Mouse (Mus musculus): ENCODE measurements around the gene Arhgap22. TPM values are rescaled to one million over a fixed set of nuclear protein-coding genes. Genes with fewer than 3 reads are reported as not detected.

Arhgap22 gene
- total and polyA plus RNA-seq, 2 experiments from 2014 or later: 1.8 to 3.9 TPM

DNA sequence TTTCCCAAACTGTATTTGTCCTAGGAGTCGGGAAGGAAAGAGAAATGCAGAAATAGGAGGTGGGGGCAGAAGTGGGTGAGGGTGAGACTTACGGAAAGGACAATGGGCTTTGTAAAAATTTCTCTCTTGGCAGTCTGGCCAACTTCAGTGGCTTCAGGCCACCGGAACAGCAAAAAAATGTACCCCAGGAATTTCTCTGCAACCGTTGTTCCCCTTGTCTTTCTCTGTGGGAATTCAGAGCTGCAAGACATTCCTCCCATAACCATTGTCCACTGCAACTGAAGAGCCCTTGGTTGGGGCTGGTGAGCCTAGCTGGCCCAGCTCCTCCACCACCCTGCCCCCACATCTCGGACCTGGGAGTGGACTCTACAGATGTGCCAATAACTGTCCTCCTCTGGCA, 101.3 kb downstream of the Arhgap22 start:
- Histone ChIP-seq H3K4me2 (ENCODE audit: low read depth) (no peak overlapping the region), H3K27ac (ENCODE audit: low read depth, low read length) (no peak overlapping the region), H3K36me3 (ENCODE audit: insufficient read depth) (no peaks in the 10 kb centered on the region), H3K9ac (no peak overlapping the region), H3K4me1 (ENCODE audit: insufficient read depth) (no peaks in the 10 kb centered on the region), H3K9me3 (ENCODE audit: low read length) (no peaks in the 10 kb centered on the region), H3K4me3 (ENCODE audit: low read depth, low read length) (no peak overlapping the region), H3K27me3 (ENCODE audit: insufficient read depth, low read length) (peaks cover 4% of the 10 kb centered on the region)
- ATAC-seq (no peak), DNase-seq (no peak)
- 52% methylated on average over 5 of the region's 5 CpGs for WGBS
- no peak for TF ChIP-seq CTCF (IDR thresholded peaks at IDR 0.05; ENCODE audit: low read depth)

DNA sequence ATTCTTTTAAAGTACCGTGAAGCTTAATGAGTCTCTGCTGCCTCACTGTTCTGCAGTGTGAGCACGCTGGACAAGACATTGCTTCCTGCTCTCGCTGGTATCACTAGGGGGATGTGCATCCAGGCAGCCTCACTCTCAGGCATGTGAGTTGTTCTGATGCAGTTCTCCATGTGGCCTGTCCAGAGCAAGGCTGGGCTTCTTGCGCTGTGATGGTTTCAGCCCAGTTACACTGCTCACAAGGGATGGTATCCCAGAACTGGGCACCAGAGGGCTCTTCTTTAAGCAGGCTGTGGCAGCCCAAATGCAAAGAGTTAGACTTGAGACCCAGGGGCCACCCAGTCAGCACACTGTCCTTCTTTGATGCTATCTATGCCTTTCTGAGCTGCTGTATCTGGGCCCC, 101.9 kb downstream of the Arhgap22 start:
- WGBS: 51% methylated on average over 4 of the region's 4 CpGs
- ATAC-seq: 0 out of 2 replicates have a peak, but pooled peaks have one; percentile 11
- H3K4me1 ChIP-seq (ENCODE audit: insufficient read depth): no peaks in the 10 kb centered on the region
- H3K27me3 ChIP-seq (ENCODE audit: insufficient read depth, low read length): peaks cover 9% of the 10 kb centered on the region
- no peak overlapping the region for H3K4me2 ChIP-seq (ENCODE audit: low read depth)
- no peak overlapping the region for H3K4me3 ChIP-seq (ENCODE audit: low read depth, low read length)
- peak; percentile 46 for TF ChIP-seq CTCF (IDR thresholded peaks at IDR 0.05; ENCODE audit: low read depth)
- no peaks in the 10 kb centered on the region for H3K9me3 ChIP-seq (ENCODE audit: low read length)
- no peak for DNase-seq
- no peaks in the 10 kb centered on the region for H3K36me3 ChIP-seq (ENCODE audit: insufficient read depth)
- no peak overlapping the region for H3K27ac ChIP-seq (ENCODE audit: low read depth, low read length)
- no peak overlapping the region for H3K9ac ChIP-seq

DNA sequence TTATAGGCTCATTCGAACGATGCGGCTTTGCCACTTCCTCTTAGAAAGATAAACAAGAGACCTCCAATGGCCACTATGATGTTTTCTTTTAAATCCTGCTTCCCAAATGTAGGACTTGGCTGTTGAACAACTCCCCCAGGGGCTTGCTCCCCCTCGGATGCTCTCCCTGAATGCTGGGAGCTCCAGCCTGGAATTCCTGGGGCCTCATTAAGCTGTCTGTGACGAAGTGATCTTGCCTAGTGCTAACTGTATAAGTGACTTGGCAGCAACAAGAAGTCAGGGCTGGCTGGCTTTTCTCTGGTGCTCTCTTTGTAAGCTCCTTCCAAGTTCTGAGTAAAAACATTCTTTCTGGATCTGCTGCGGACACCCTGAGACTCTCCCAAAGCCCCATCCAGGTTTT, 104.1 kb downstream of the Arhgap22 start:
- peaks cover 14% of the 10 kb centered on the region for H3K27me3 ChIP-seq (ENCODE audit: insufficient read depth, low read length)
- H3K27ac ChIP-seq (ENCODE audit: low read depth, low read length): no peak overlapping the region
- no peak overlapping the region for H3K9ac ChIP-seq
- H3K4me3 ChIP-seq (ENCODE audit: low read depth, low read length): no peak overlapping the region
- no peaks in the 10 kb centered on the region for H3K4me1 ChIP-seq (ENCODE audit: insufficient read depth)
- no peak overlapping the region for H3K4me2 ChIP-seq (ENCODE audit: low read depth)
- no peaks in the 10 kb centered on the region for H3K36me3 ChIP-seq (ENCODE audit: insufficient read depth)
- no peaks in the 10 kb centered on the region for H3K9me3 ChIP-seq (ENCODE audit: low read length)
- WGBS: 27% methylated on average over 6 of the region's 6 CpGs
- DNase-seq (peak; percentile 47), ATAC-seq (no peak)
- TF ChIP-seq CTCF (IDR thresholded peaks at IDR 0.05; ENCODE audit: low read depth): no peak

DNA sequence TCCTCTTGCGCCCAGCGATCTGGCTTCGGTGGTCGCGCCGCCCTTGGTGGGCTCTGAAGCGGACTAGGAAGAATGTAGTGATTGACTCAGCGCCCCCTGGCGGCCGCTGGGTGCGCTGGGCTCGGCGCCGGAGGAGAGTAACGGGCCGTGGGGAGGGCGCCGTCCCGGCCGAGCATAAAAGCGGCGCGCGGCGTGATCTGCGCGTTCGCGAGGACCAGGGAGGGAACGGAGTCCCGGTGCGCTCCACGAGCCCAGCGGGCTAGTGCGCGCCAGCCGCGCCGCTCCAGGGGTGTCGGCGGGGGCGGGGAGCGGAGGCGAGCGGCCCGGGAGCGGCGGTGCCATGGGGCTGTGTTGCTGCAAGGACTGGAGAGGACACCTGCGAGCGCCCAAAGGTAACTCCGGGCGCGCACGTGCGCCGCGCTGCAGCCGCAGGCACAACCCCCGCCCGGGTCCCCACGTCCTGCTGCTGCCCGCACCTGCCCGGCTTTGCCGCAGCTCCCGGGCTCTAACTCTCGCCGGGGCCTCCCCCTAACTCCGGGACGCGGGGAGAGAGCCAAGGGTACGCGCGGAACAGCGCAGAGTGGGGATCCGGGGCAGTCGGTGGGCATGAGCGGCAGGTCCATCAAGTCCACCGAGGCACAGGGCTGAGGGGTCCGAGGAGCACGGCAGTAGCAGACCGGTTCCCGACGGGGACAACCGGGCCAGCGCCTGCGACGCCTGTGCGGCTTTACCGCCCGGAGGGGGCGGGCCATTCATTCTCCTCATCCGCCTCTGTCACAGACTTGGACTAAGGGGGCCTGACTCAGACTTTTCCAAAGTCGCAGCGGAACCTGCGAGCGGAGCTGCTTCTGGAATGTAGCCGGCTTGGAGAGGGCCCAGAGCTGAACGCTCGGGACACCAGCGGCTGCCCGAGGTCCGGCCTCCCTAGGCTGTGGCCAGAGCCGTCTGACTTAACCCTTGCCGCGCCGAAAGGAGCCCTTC, 106.0 kb downstream of the Arhgap22 start:
- Histone ChIP-seq H3K4me1 (ENCODE audit: insufficient read depth) (no peaks in the 10 kb centered on the region), H3K27me3 (ENCODE audit: insufficient read depth, low read length) (peaks cover 14% of the 10 kb centered on the region), H3K27ac (ENCODE audit: low read depth, low read length) (no peak overlapping the region), H3K9me3 (ENCODE audit: low read length) (no peaks in the 10 kb centered on the region), H3K36me3 (ENCODE audit: insufficient read depth) (no peaks in the 10 kb centered on the region), H3K4me2 (ENCODE audit: low read depth) (peak overlapping the region; percentile 100), H3K9ac (peak overlapping the region; percentile 44), H3K4me3 (ENCODE audit: low read depth, low read length) (peak overlapping the region; percentile 58)
- peak; percentile 82 for TF ChIP-seq CTCF (IDR thresholded peaks at IDR 0.05; ENCODE audit: low read depth)
- peak; percentile 84 for ATAC-seq
- DNase-seq: peak; percentile 84
- WGBS: 4% methylated on average over 101 of the region's 106 CpGs

- Histone ChIP-seq H3K4me3 (ENCODE audit: low read depth, low read length) (no peak overlapping the region), H3K4me2 (ENCODE audit: low read depth) (no peak overlapping the region), H3K9ac (no peak overlapping the region), H3K27ac (ENCODE audit: low read depth, low read length) (no peak overlapping the region), H3K36me3 (ENCODE audit: insufficient read depth) (no peaks in the 10 kb centered on the region), H3K4me1 (ENCODE audit: insufficient read depth) (no peaks in the 10 kb centered on the region), H3K27me3 (ENCODE audit: insufficient read depth, low read length) (peaks cover 14% of the 10 kb centered on the region), H3K9me3 (ENCODE audit: low read length) (no peaks in the 10 kb centered on the region)
- no peak for TF ChIP-seq CTCF (IDR thresholded peaks at IDR 0.05; ENCODE audit: low read depth)
- WGBS: 5% methylated on average over 7 of the region's 7 CpGs
- ATAC-seq (no peak), DNase-seq (no peak)
Observed at GRCm38 (mm10) chr14:33320856-33321255, 107.0 kb downstream of the Arhgap22 start.

GRCm38 (mm10) chr14:33322661-33323088, 108.8 kb downstream of the Arhgap22 start:
- ATAC-seq (no peak), DNase-seq (peak; percentile 75)
- H3K4me3 ChIP-seq (ENCODE audit: low read depth, low read length): no peak overlapping the region

DNA sequence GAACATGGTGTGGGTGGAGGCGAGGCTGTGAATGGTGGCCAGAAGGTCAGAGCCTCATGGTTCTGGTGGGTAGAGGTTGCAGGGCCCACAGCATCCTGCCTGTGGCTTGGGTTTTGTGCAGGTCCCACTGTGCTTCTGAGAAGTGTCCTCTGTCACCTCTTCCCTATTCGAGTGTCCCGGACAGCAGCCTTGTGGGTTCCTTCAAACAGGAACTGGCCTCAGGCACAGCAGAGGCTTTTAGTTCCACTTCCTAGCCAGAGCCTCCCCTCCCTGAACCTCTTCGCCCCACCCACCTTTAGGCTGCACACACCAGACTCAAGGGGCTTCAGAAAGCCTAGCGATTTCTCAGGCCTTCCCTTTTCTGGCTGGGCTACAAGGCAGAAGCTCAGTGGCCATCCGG, 110.7 kb downstream of the Arhgap22 start:
- H3K27me3 ChIP-seq (ENCODE audit: insufficient read depth, low read length): peaks cover 14% of the 10 kb centered on the region
- TF ChIP-seq CTCF (IDR thresholded peaks at IDR 0.05; ENCODE audit: low read depth): no peak
- DNase-seq: no peak
- no peaks in the 10 kb centered on the region for H3K9me3 ChIP-seq (ENCODE audit: low read length)
- 75% methylated on average over 6 of the region's 6 CpGs for WGBS
- no peak overlapping the region for H3K9ac ChIP-seq
- peaks cover 4% of the 10 kb centered on the region; the same call in 1 of the 2 replicates for H3K4me1 ChIP-seq (ENCODE audit: insufficient read depth)
- no peaks in the 10 kb centered on the region for H3K36me3 ChIP-seq (ENCODE audit: insufficient read depth)
- H3K27ac ChIP-seq (ENCODE audit: low read depth, low read length): no peak overlapping the region
- no peak for ATAC-seq
- H3K4me2 ChIP-seq (ENCODE audit: low read depth): no peak overlapping the region
- H3K4me3 ChIP-seq (ENCODE audit: low read depth, low read length): no peak overlapping the region

More at GRCm38 (mm10) chr14:33322661-33323088, 108.8 kb downstream of the Arhgap22 start:
- Histone ChIP-seq H3K9me3 (ENCODE audit: low read length) (no peaks in the 10 kb centered on the region), H3K4me2 (ENCODE audit: low read depth) (no peak overlapping the region), H3K4me1 (ENCODE audit: insufficient read depth) (no peaks in the 10 kb centered on the region), H3K27ac (ENCODE audit: low read depth, low read length) (no peak overlapping the region), H3K36me3 (ENCODE audit: insufficient read depth) (no peaks in the 10 kb centered on the region), H3K9ac (no peak overlapping the region), H3K27me3 (ENCODE audit: insufficient read depth, low read length) (peaks cover 14% of the 10 kb centered on the region)
- 27% methylated on average over 7 of the region's 7 CpGs for WGBS
- TF ChIP-seq CTCF (IDR thresholded peaks at IDR 0.05; ENCODE audit: low read depth): peak; percentile 74

Measured in forebrain, postnatal 0 days (tissue).